Mouse (Mus musculus) c-Kit-positive CD71-negative TER-119-negative erythroid progenitor cells, embryonic 14.5 days (primary cell): ENCODE data around the gene Sema4f.
A peak's percentile ranks its signal among the peaks of the same experiment; 100 is the strongest.

Experiments used
- DNase-seq: peaks from one replicate; pipeline ENCODE4 v3.0.0-alpha.2; 2013; ENCODE audit warnings: low read depth

The Sema4f gene

DNA sequence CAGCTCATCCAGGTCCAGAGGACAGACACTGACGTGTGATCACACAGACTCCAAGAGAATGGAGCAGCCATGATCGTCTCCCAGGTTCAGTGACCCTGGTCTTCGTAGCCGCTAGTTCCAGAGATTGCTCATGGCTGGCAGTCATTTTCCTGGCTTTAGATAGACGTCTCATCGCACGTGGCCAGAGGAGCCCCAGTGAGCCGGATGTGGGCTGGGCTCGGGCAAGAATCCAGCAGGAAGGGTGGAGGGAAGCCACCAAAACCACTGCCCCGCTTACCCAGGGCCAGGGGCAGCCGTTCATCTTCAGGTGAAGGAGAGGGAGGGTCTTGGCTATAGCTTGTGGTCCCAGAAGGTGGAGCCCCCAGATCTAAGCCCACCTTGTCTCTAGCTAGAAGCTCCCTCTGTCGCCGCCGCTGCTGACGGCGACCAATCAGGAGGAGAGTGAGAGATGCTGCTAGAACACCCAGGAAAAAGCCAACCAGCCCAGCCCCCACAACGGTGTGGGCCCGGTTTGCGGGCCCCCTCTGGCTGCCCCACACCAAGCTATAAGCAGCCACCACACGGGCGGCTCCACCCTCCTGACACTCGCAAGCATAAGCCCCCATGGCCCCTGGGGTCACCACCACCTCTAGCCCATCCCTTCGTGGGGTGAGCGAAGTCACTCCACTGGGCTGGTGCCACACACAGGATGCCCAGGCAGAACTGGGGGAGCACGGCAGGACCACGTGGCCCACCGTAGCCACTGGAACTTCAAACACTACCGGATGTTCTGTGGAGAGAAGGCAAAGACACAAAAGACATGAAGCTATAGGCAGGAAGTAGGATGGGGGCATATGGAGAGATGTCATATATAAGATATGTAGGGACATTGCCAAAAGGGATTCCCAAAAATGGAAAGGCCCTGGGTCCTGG, 26.0 kb downstream of the Sema4f start:
- no peak for DNase-seq

DNA sequence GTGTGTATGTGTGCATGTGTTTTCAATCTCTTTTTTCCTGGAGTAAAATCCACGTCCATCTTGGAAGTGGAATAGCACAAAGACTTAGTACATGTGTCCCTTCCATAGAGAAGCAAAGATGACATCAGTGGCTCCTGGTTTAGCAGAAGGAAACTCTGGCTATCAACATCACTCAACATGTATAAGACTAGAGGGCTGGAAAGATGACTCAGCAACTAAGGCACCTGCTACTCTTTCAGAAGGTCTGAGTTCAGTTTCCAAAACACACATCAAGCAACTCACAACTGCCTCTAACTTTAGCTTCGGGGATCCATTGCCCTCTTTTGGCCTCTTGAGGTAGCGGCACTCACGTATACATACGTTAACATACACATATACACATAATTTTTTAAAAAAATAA, 28.3 kb downstream of the Sema4f start:
- no peak for DNase-seq

DNA sequence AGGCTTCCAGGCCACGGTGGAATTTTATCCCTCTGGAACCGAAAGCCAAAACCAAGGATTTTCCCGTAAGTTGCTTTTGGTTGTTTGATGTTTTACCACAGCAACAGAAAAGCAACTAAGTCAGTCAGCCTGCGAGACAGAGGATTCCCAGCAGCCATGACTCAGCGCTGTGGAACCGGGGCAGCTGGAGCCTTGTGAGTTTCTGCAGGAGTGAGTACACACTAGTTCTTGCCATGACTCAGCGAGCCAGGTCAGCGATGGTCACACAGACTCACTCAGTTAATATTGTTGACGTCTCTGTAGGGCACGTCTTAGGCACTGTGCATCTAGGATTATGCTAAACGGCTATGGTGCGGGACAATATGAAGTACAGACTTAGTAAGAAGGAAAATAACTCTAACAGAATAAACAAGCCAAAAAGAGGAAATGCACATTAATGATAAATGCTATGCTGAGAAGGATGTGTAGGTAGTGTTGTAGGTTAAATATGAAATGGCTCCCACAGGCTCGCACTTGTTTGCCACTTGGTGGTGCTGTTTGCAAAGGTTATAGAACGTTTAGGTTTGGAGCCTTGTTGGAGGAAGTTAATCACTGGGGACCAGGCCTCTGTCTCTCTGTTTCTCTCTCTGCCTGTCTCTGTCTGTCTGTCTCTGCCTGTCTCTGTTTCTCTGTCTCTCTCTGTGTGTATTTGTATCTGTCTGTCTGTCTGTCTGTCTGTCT, 30.3 kb downstream of the Sema4f start:
- peak; percentile 53 for DNase-seq

DNA sequence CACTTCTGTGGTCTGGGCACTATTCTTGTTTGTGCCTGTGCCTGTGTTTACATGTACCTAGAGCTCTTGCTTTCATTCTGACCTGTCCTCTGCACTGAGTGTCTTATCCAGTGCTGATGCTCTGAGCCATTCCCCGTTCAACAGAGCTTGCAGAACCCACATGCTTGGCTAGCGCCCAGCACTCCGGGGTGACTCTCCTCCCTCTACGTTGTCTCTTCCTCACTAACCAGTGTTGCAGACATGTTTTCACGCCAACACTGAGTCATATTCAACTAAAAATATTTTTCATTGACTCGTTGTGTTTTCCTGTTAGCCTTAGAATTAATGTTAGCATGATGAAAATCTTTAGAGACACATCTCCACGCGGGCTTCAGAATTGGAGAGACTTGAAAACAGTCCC, 31.5 kb downstream of the Sema4f start:
- DNase-seq: no peak

DNA sequence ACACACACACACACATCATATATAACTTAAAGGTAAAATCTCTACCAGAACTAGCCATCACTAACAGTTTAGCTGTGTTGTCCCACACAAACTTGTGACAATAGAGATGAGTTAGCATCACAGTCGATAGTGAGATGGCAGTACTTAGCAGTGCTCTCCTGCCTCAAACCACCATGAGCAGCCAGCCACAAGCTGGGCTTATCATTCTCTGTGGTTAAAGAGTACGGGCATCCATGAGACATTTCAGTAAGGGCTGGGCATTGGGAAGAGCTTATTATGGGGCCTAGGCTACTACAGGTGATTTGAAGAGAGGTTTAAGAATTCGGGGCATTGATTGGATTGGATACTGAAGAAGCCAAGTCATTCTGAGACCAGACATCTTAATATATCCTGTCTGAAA, 32.6 kb downstream of the Sema4f start:
- DNase-seq: no peak

DNA sequence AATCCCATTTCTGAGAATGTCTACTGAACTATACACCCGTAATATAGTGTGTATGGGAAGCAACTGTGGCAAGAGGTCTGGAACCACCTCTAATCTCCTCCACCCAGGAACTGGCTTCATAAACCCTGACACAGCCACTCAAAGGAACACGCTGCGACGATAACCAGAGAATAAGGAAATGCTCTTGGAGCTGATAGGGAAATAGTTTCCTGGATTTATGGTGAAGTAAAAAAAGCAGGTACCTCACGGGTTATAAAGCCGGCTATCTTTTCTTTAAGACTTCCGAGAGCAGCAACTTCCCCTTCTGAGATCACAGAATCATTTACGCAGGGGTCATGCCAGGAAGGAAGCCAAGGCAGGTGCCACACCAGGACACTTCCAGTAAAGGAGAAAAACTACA, 37.0 kb downstream of the Sema4f start:
- no peak for DNase-seq

DNA sequence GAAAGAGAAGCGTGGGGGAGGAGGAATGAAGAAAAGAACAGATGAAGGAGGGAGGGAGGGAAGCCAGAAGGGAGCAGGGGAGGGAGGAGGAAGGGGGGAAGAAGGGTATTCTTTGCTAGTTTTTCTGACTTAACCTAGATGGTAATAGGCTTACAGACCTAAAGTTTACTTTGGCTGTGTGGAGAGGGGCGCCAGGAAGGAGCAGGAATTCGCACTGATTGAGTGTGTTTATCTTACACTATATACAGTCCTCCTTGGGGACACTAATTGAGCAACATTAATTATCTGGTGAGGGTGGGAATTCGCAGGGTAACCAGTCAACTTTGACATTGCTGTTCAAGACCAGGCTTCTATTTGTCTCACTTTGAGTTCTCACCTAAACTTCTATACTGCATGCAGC, 40.8 kb downstream of the Sema4f start:
- DNase-seq: no peak

DNA sequence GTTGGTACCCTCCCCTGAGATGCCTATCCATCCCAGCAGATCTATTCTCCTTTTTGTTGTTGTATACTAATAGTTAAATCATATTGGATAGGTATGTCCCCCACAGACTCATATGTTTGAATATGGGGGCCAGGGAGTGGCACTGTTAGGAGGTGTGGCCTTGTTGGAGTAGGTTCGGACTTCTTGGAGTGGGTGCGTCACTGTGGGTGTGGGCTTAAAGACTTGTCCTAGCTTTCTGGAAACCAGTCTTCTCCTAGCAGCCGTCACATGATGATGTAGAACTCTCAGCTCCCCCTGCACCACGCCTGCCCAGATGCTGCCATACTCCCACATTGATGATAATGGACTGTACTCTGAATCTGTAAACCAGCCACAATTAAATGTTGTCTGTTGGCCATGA, 41.3 kb downstream of the Sema4f start:
- DNase-seq: no peak

DNA sequence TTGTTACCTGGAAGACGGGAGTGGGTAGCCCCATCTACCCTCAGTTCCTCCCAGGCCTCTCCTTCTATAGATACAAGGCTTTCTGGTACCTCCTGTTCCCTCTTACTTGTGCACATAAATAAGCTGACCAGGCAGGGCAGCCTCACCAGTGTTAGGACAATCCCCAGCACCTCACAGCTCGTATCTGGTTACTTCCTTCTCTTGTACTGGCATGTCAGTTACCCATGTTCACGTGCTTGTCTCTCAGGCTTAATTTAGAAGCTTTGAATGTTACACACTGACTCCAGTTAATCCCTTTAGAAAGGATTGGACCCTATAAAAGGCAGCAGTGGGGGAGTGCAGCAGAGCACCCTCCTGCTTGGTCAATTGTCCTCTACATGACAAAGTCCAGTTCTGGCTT, 42.3 kb downstream of the Sema4f start:
- no peak for DNase-seq

DNA sequence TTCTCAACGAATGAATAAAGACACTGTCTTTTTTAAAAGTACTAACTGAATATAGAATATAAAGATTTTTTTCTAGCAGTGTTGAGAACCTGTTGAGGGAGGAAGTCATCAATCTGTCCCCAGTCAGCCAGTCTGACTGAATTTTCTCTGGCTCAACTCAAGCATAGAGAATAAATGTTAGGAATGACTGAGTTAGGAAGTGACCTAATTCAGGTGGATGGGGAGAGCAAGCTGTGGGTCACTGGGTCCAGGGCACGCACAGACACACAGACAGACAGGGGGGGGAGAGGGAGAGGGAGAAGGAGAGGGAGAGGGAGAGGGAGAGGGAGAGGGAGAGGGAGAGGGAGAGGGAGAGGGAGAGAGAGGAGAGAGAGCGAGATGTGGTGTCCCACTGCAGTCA, 46.2 kb downstream of the Sema4f start:
- no peak for DNase-seq

DNA sequence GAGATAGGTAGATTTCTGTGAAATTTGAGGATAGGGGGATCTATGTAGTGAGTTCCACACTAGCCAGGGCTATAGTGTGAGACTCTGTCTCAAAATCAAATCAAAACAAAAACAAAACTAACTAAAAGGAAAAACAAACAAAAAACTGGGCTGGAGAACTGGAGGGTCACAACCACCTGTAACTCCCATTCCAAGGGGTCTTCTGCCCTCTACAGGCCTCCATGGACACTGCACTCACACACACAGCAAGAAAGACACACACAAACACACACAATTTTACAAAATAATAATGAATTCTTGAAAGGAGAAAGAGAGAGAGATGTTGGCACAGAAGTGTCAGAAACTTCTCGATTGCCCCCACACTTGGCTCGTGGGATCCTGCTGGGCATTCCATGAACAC, 47.0 kb downstream of the Sema4f start:
- no peak for DNase-seq

DNA sequence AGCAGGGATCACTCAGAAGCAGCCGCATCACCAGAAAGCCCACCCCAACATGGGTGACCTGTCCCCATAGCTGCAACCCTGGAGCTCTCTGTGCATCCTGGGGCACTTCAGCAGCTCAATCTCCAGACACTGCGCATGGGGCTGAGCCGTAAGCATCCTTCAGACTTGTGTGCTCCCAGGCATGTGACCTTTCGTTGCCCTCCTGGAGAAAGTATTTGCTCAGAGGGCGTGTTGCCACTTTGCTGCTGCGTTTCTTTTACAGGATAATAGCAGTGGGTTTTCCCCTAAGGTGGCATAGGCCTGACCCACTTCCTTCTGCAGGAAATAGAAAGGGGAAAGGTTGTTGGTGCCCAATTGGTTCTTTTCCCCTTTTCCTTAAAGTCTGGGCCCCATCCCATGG, 48.1 kb downstream of the Sema4f start:
- no peak for DNase-seq

DNA sequence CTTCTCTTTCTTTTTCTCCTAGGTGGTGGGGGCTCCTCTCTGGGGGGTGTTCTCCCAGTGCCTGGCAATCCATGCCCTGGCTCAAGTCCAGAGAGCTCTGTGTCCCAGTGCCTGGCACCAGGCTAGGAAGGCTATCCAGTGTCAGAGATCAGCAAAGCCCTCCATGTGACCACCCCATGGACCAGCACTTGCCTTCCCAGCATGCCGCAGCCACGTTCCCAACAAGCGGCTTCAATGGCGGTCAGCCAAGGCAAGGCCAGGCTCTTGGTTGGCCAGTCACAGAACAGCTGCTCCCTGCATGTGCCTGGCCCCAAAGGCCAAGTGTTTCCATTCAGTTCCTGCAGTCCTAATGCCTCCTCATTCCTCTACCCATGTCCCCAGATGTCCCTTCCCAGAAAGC, 53.2 kb downstream of the Sema4f start:
- DNase-seq: no peak

DNA sequence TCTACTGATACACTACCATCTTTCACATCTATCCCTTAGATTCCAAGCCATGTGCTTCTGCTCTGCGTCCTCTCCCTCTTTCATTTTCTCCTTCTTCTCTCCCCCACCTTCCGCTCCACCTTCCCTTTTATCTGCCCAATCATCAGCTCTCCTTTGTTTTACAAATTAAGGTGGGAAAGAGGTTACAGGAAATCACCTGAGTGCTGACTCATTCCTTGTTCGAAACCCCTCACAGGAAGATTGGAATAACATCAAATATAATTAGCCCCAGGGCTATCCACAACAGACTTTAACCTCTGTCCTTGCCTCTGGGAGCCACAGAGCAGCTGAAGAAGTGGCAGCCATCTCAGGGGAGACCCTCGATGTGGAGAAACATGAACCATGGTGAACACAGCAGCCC, 53.7 kb downstream of the Sema4f start:
- DNase-seq: no peak

DNA sequence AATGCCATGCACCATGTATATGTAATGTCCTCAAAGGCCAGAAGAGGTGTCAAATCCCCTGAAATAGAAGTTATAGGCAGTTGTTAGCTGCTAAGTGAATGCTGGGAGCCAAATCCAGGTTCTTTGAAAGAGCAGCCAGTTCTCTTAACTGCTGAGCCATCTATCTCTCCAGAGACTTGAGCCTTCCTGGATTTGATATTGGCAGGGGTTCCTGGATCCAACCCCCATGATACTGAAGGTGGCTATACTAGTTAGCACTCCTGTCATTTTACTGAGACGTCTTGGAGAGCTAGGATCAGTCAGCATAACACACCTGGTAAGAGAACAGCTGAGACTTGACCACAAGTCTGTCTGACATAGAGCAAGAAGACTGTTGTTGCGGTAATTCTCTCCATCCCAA, 54.1 kb downstream of the Sema4f start:
- no peak for DNase-seq

DNA sequence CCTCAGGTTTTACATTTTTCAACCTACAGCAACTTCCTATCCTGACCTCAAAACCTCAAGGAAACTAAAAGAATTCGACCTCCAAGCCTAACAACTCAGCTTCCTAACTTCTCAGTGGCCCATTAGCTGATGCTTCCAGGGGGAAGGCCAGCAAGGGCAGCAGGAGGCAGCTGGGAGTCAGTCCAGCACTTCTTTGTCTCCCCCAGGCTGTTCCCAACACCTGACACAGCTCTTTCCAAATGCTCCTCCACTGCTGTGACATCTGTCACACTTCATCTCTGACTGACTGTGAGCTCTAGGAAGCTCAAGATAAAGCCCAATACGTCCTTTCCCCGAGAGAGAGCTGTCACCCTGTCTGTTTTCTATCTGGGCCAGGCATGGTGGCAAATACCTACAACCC, 55.0 kb downstream of the Sema4f start:
- DNase-seq: no peak

DNA sequence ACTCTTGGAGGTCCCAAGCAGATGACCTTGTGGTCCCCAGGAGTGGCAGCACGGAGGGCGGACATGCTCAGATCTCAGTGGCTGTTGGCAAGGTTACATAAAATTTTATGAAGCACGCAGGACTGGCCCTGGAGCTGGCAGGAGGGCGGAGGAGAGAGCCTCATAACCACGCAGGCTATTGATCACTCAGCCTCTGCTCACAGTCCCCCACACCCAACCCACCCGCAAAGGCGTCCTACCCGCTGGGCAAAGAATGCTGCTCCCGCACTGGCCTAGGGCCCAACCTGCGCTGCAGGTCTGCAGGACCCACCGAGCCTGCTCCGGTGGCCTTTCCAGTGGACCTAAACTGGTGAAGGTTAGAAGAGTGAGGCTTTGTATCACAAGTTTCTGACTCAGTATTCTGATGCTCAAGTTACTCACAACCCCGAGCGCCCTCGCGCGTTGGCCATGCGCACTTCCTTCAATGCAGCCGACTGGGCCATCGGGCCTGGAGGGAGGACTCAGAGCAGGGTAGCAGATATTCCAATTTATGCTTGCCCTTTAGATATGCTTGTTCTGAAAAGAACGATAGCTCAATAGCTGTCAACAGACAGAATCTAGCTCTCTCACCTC, 58.0 kb downstream of the Sema4f start:
- DNase-seq: peak; percentile 14

DNA sequence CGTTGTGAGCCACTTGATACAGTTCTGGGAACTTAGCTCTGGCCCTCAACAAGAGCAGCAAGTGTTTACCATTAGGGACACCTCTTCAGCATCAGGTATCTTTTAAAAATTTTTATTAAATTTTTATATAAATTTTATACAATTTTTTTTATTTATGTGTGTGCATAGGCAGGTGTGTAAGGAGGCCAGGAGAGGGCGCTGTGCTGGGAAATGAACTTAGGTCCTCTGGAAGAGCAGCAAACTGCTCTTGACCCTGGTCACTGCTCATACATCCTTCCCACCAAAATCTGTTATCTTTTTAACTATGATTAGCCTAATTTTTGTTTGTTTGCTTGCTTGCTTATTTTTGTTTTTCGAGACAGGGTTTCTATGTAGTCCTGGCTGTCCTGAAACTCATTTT, 58.8 kb downstream of the Sema4f start:
- peak; percentile 18 for DNase-seq

DNA sequence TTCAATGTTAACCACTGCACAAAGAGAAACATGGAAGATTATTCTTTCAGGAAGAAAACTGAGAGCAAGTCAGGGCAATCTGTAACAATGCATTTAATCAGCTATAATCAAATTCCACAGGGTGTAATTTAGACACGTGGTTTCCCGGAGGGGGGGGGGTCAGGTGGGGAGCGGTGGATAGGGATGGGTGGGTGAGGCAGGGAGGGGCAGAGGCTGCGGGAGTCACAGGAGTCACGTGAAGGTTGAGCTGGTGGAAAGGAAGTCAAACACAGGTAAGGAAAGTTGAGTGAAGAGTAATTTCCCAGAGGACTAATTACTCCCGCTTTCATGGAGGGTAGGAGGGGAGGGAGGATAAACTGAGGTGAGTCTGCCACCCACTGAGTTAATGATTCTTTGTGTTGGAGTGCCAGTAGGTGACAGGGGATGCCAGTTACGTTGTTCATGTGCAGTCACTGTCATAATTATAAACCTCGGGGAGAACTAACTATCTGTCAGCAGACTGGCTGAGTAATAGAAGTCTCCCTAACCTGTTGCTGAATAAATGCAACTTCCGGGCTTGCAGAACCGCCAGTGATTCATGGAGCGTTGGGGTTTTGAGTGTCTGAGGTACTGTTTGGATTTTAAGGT, 60.0 kb downstream of the Sema4f start:
- DNase-seq: no peak

DNA sequence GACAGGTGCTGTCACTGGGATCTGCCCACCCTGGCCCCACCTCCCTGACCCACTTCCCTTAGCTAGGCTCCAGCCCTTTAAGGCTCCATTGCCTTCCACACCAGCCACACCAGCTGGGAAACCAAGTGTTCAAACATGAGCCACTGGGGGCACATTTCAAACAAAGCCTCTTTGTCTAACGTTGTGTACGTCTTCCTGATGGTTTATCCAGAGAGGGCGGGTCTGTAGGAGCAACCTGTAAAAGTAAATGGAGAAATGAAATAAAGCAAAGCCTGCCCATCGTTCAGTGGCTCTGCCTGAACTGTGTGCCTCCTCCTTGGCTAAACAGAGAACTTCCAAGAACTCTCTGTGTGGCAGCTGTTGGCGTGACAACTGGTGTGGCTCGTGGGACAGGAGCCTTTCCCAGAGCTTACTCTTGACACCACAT, 64.0 kb downstream of the Sema4f start:
- no peak for DNase-seq

DNA sequence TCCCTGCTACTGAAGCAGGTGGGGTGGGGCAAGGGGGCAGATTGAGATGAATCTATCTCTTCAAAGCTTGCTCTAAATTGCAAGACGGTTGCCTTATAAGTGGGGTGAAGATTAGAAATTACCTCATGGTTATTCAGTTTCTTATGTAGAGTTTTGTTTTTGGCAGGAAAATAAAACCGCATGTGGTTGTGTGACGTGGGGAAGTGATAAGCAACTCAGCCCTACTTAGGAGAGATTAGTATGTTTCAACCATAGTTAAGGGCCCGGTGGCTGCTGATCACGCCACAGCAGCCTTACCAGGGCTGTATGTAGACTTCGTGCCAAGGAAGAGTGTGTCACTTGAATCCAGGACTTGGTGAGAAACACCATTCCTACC, 67.2 kb downstream of the Sema4f start:
- peak; percentile 19 for DNase-seq

DNA sequence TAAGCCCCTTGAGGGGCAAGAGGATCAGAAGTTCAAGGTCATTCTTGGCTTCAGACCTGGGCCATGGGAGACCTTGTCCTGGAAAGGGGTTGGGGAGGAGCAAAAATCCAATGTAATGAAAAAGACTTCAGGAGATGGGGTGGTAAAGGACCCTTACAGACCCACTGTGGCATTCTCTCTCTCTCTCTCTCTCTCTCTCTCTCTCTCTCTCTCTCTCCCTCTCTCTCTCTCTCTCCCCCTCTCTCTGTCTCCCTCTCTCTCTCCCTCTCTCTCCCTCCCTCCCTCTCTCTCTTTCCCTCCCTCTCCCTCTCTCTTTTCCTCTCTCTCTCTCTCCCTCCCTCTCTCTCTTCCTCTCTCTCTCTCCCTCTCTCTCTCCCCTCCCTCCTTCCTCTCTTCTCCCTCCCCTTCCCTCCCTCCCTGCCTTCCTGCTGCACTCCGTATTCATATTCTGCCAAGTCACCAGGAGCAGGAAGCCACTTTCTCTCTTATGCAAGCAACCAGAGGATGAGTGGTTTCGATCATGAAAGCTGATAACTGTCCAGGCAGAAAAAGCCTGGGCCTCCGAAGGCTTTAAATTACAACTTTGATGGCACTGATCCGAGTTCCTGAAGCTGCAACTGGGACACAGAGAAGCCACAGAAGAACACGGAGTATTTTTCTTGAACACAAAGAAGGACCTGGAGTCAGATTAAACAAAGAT, 67.8 kb downstream of the Sema4f start:
- DNase-seq: peak; percentile 33
